13 mouse cellular contexts compared by ENCODE assay signal in genomic region chr7:112246442-112246841, GRCm38 (mm10).
"Had no signal": no experiment of that assay in that cellular context is flagged by ENCODE, and none has a peak within 500 bp of the region (broad histone marks: within the 10 kb centered on the region; RNA-seq: fewer than 3 reads in every experiment).

No protein-coding gene starts in this region.

- H3K9ac ChIP-seq: limb, embryonic 13.5 days; liver, embryonic 14.5 days; neural tube, embryonic 15.5 days had no signal

- DNase-seq: kidney, postnatal 25 days; left cerebral cortex, postnatal 4 days; lung, adult 2 months; midbrain, embryonic 14.5 days; right cerebral cortex, adult 18-20 months; right cerebral cortex, postnatal 25 days; thymus, adult 18-20 months; thymus, postnatal 14 days had no signal

- H3K4me2 ChIP-seq: limb, embryonic 13.5 days; neural tube, embryonic 15.5 days had no signal

- H3K9me3 ChIP-seq: limb, embryonic 13.5 days; midbrain, embryonic 10.5 days; neural tube, embryonic 15.5 days had no signal

- H3K36me3 ChIP-seq: limb, embryonic 13.5 days; midbrain, embryonic 10.5 days; neural tube, embryonic 15.5 days had no signal

- H3K27me3 ChIP-seq: neural tube, embryonic 15.5 days had no signal

- H3K27ac ChIP-seq: limb, embryonic 13.5 days; liver, embryonic 14.5 days; midbrain, embryonic 10.5 days; neural tube, embryonic 15.5 days had no signal

- H3K4me1 ChIP-seq: limb, embryonic 13.5 days had no signal

- H3K4me3 ChIP-seq: limb, embryonic 13.5 days; midbrain, embryonic 10.5 days; myocyte; neural tube, embryonic 15.5 days had no signal
